Mouse (Mus musculus): ENCODE measurements at regions not wholly inside any gene's neighbourhood (a gene's known extent, or its start where the extent isn't known, plus 50 kb on each side); places are given as distances from the start of the nearest gene placed in this dataset.
"Not testable (repeated sequence)": the region's sequence is repeated elsewhere in the genome, so short reads cannot be mapped to it uniquely, and the experiment has no call there.

- in situ Hi-C loops (cut with MboI; ENCODE audit: low pct_unique_long_range_greater_than_20kb in 1 of 2, low sequenced_read_pairs in 2 of 2, unreplicated experiment in 1 of 2), result no loop called here
These were observed 181.4 kb upstream of the Mon1b start for GRCm38 (mm10) chr8:113454022-113454421.

GRCm38 (mm10) chr8:113464625-113465024 lies 170.8 kb upstream of the Mon1b start:
- in situ Hi-C loops (cut with MboI; ENCODE audit: low pct_unique_long_range_greater_than_20kb in 1 of 2, low sequenced_read_pairs in 2 of 2, unreplicated experiment in 1 of 2), result no loop called here

- in situ Hi-C loops (cut with MboI; ENCODE audit: low pct_unique_long_range_greater_than_20kb in 1 of 2, low sequenced_read_pairs in 2 of 2, unreplicated experiment in 1 of 2), result no loop called here
These were observed 170.2 kb upstream of the Mon1b start for GRCm38 (mm10) chr8:113465156-113465555.

GRCm38 (mm10) chr8:113466683-113467082 lies 168.7 kb upstream of the Mon1b start:
- in situ Hi-C loops (cut with MboI; ENCODE audit: low pct_unique_long_range_greater_than_20kb in 1 of 2, low sequenced_read_pairs in 2 of 2, unreplicated experiment in 1 of 2), result no loop called here

- in situ Hi-C loops (cut with MboI; ENCODE audit: low pct_unique_long_range_greater_than_20kb in 1 of 2, low sequenced_read_pairs in 2 of 2, unreplicated experiment in 1 of 2), result no loop called here
These were observed 145.8 kb upstream of the Mon1b start for GRCm38 (mm10) chr8:113489436-113490107.

- in situ Hi-C loops (cut with MboI; ENCODE audit: low pct_unique_long_range_greater_than_20kb in 1 of 2, low sequenced_read_pairs in 2 of 2, unreplicated experiment in 1 of 2), result no loop called here
These were observed 144.5 kb upstream of the Mon1b start for GRCm38 (mm10) chr8:113490891-113491290.

- in situ Hi-C loops (cut with MboI; ENCODE audit: low pct_unique_long_range_greater_than_20kb in 1 of 2, low sequenced_read_pairs in 2 of 2, unreplicated experiment in 1 of 2), result no loop called here
These were observed 138.5 kb upstream of the Mon1b start for GRCm38 (mm10) chr8:113496896-113497295.

- in situ Hi-C loops (cut with MboI; ENCODE audit: low pct_unique_long_range_greater_than_20kb in 1 of 2, low sequenced_read_pairs in 2 of 2, unreplicated experiment in 1 of 2), result no loop called here
These were observed 132.7 kb upstream of the Mon1b start for GRCm38 (mm10) chr8:113502671-113503070.

- in situ Hi-C loops (cut with MboI; ENCODE audit: low pct_unique_long_range_greater_than_20kb in 1 of 2, low sequenced_read_pairs in 2 of 2, unreplicated experiment in 1 of 2), result no loop called here
These were observed 122.5 kb upstream of the Mon1b start for GRCm38 (mm10) chr8:113512856-113513255.

- in situ Hi-C loops (cut with MboI; ENCODE audit: low pct_unique_long_range_greater_than_20kb in 1 of 2, low sequenced_read_pairs in 2 of 2, unreplicated experiment in 1 of 2), result no loop called here
These were observed 121.3 kb upstream of the Mon1b start for GRCm38 (mm10) chr8:113513886-113514730.

GRCm38 (mm10) chr8:113514731-113515375 lies 120.5 kb upstream of the Mon1b start:
- in situ Hi-C loops (cut with MboI; ENCODE audit: low pct_unique_long_range_greater_than_20kb in 1 of 2, low sequenced_read_pairs in 2 of 2, unreplicated experiment in 1 of 2), result not testable (repeated sequence)

- in situ Hi-C loops (cut with MboI; ENCODE audit: low pct_unique_long_range_greater_than_20kb in 1 of 2, low sequenced_read_pairs in 2 of 2, unreplicated experiment in 1 of 2), result no loop called here
These were observed 119.2 kb upstream of the Mon1b start for GRCm38 (mm10) chr8:113516176-113516575.

- in situ Hi-C loops (cut with MboI; ENCODE audit: low pct_unique_long_range_greater_than_20kb in 1 of 2, low sequenced_read_pairs in 2 of 2, unreplicated experiment in 1 of 2), result no loop called here
These were observed 117.5 kb upstream of the Mon1b start for GRCm38 (mm10) chr8:113517912-113518311.

GRCm38 (mm10) chr8:113523561-113523960 lies 111.8 kb upstream of the Mon1b start:
- in situ Hi-C loops (cut with MboI; ENCODE audit: low pct_unique_long_range_greater_than_20kb in 1 of 2, low sequenced_read_pairs in 2 of 2, unreplicated experiment in 1 of 2), result no loop called here

- in situ Hi-C loops (cut with MboI; ENCODE audit: low pct_unique_long_range_greater_than_20kb in 1 of 2, low sequenced_read_pairs in 2 of 2, unreplicated experiment in 1 of 2), result no loop called here
These were observed 104.2 kb upstream of the Mon1b start for GRCm38 (mm10) chr8:113531116-113531665.

- in situ Hi-C loops (cut with MboI; ENCODE audit: low pct_unique_long_range_greater_than_20kb in 1 of 2, low sequenced_read_pairs in 2 of 2, unreplicated experiment in 1 of 2), result no loop called here
These were observed 102.5 kb upstream of the Mon1b start for GRCm38 (mm10) chr8:113532881-113533280.

- in situ Hi-C loops (cut with MboI; ENCODE audit: low pct_unique_long_range_greater_than_20kb in 1 of 2, low sequenced_read_pairs in 2 of 2, unreplicated experiment in 1 of 2), result no loop called here
These were observed 94.0 kb upstream of the Mon1b start for GRCm38 (mm10) chr8:113541437-113541836.

GRCm38 (mm10) chr8:113542082-113542481 lies 93.3 kb upstream of the Mon1b start:
- in situ Hi-C loops (cut with MboI; ENCODE audit: low pct_unique_long_range_greater_than_20kb in 1 of 2, low sequenced_read_pairs in 2 of 2, unreplicated experiment in 1 of 2), result no loop called here

GRCm38 (mm10) chr8:113542713-113543112 lies 92.7 kb upstream of the Mon1b start:
- in situ Hi-C loops (cut with MboI; ENCODE audit: low pct_unique_long_range_greater_than_20kb in 1 of 2, low sequenced_read_pairs in 2 of 2, unreplicated experiment in 1 of 2), result no loop called here

Measured in mouse embryonic stem cell (cell line).